Mouse (Mus musculus) c-Kit-negative CD71-positive TER-119-positive erythroid progenitor cells, embryonic 14.5 days (primary cell): ENCODE results near the gene Trmt10c.
"Not testable (repeated sequence)": the region's sequence is repeated elsewhere in the genome, so short reads cannot be mapped to it uniquely, and the experiment has no call there.

Source experiments
- DNase-seq: peaks from one replicate; pipeline ENCODE4 v3.0.0-alpha.2; 2013; ENCODE audit warnings: low read depth, low spot score

The Trmt10c gene

DNA sequence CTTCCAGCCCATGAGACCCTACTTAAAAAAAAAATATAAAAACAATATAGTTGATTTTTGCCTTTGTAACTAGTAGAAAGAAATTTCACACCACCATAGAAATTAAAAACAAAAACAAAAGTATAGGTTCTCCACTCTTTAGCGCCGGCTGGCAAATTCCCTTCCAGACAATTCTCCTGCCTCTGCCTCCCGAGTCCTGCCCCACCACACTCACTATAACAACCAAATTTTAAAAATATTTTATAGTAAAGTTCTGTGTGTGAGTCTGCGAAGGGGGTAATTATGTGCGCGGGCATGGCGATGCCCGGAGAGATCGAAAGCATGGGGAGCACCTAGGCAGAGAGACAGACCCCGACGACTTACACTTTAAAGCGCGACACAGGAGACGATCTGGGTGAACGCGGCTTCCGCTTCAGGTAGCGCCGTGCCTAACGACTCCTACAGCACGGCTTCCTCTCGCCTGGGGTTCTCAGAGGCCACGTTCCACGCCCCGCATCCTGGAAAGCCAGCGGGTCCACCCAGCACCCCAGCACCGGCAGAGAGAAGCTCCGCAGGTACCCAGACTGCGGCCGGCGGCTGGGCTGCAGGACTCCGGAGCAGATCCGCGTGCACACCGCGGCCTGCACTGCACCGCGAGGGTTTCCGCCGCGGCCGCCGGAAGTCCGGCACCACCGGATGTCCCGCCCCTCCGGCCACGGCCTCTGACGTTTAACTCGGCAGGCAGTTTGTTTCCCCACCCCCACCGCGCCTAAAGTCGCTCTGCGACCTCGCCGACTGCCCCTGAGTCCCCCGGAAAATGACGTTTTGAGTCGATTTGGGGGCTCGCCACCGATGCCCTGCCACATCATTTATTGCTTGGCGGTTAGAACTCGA lies at the start of gene Trmt10c:
TSS of gene Trmt10c (minus strand) at position 682 of the 873 bp plus-strand sequence.
- DNase-seq: peak; percentile 82

DNA sequence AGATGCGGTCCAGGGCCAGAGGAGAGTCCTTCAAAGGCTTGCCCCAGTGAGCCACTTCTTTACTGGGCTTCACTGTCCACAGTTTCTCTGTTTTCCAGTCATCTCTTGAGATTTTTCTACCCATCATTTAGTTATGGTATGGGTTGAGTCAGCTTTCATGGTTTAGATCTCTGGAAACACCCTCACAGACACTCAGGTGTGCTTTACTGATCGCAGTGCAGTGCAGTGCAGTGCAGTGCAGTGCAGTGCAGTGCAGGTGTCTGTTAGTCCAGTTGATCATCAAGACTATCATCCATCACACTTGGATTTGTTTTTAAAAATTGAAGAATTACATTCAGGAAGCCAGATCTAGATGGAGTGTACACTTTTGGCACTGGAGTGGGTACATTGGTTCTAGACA lies 48.7 kb upstream of the Trmt10c start:
- no peak for DNase-seq

DNA sequence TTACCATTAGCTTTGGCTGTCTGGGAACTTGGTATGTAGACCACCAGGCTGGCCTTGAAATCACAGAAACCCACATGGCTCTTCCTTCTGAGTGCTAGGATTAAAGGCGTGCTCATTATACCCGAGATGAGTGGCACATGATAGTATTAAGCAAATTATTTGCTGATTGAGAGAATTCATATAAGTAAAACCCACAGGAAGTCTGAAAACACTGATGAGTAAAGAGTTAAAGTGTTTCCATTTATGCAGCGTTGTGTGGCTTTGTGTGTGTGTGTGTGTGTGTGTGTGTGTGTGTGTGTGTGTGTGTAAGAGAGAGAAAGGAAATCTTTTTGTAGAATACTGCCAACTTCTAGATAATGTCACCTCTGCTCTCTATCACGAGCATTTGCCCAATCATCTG lies 44.1 kb upstream of the Trmt10c start:
- DNase-seq: no peak

DNA sequence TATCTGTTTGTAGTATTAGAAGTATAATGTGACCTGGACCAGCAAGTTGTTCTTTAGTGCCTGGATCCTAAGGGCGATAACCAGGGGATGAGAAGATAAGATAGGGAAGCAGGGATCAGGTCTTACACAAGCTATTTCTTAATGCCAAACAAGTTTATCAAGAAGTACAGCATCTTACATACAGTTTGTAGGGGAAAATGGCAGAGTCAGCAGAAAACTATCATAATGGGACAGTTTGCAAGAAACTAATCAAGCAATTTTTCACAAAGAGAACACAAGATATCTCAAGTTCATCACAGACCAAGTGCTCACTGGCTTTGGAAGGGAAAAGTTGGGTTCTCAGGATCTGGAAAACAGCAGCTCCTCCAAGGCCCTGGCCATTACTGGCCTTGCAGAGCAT lies 41.8 kb upstream of the Trmt10c start:
- no peak for DNase-seq

DNA sequence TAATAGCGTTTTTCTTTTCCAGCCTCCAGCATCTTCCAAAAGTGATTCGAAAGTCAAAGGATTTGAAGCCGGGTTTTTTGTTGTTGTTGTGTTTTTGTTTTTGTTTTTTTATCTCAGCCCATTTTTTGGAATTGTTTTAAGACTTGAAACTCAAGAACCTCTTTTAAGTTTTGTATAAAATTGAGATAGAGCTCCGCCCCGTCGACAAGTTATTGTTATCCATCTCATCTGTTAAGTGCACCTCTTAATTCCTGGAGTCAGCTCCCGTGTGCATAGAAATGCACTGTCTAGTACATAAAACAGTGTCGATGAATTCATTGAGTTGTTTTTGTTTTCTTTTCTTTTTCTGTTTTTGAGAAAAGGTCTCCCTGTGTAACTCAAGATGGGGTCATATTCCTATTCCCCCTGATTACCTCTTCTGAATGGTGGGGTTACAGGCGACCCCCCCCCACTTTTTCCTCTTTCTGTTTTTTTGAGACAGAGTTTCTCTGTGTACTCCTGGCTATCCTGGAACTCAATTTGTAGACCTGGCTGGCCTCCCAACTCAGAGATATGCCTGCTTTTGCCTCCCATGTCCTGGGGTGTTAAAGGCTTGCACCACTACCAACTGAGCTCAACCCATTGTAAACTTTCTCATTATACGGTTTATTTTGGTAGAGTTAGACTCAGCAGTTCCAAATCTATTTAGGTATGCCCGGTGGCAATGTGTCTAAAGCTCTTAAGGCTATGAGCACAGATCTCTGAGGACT lies 38.7 kb upstream of the Trmt10c start:
- no peak for DNase-seq

DNA sequence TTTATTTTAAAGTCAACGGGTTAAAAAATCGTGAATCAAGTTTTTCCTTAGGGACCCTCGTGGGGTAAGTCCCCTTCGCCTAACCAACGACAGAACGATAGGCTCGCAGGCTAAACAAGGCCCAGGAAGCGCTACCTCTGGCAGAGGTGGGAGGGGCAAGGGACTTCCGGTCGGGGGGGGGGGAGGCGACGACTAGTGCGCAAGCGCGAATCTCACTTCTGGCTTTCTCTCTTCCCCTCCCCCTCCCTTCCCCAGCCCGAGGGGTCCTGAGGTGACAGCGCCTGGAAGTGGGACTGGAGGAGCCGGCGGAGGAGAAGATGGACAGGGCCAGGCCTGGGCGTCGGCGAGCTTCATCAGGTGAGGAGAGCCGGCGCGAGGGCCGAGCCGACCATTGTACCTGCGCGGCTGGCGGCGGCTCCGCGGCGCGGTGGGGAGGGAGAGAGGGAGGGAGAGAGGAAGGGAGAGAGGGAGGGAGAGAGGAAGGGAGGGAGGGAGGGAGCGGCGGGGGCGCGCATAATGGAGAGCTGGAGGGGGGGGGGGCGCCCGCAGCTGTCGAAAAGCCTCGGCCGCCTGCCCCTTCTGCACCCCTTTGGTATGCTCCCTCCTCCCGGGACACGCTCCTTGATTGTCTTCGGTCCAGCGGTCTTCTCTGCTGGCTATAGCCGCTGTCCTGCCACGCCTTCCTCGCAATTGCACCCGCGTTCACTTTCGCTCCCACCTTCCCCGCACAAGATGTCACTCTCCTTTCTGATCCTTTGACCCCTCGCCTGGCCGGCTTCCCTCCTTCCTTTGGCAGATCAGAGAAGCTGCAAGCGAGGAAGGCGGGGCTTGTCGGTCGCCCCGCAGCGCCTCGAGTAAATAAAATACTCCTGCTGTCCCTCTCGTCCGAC lies 37.8 kb upstream of the Trmt10c start:
- peak; percentile 77 for DNase-seq

DNA sequence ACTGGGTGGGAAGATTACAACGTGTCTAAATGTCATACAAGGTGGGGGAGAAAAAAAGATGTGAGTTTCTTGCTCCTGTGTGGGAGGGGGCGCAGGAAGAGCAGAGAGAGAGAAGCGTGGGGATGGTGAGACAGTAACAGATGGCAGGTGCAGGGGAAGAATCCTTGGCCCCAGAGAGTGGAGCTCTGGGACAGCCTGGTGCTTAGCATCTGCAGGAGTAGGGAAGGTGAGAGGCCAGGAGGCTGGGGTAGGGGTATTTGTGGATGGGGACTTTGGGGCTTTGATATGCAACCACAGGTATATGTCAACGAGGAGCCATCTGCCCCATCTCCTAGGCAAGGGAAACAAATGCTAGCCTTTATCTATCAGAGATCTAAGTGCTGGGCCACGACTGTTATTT lies 36.9 kb upstream of the Trmt10c start:
- DNase-seq: no peak

DNA sequence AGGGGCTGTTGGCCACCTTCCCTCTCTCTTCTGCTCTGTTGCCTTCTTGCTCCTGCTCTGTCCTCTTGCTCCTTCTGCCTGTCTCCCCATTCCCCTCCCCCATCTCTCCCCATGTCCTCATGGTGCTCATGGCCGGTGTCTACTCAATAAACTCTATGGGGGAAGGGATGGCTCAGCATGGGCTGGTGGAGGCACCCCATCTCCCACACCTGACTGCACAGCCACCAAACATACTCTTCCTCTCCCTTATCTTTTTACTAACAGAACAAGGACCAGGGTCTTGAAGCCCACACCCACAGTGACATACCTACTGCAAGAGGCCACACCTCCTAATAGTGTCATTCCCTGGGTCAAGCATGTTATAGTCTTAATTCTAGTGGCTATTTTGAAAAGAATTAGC lies 36.5 kb upstream of the Trmt10c start:
- DNase-seq: peak; percentile 29

DNA sequence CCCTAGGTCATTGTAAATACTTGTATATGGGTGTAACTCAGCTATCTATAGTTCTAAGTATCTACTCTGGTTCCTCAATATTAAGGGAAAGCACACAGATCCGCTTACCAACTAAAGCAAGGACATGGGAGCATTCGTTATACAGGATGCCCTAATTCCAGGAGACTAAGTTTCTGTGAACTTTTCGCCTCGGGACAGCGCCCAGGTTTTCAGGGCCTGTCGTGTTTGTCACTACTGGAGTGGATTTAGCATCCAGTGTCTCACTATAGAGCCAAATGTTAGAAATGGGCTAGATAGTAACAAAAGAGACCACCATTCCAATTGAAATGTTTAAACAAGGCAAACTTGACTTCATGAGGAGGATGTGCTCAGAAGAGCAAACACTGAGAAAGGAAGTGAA lies 35.5 kb upstream of the Trmt10c start:
- DNase-seq: not testable (repeated sequence)

DNA sequence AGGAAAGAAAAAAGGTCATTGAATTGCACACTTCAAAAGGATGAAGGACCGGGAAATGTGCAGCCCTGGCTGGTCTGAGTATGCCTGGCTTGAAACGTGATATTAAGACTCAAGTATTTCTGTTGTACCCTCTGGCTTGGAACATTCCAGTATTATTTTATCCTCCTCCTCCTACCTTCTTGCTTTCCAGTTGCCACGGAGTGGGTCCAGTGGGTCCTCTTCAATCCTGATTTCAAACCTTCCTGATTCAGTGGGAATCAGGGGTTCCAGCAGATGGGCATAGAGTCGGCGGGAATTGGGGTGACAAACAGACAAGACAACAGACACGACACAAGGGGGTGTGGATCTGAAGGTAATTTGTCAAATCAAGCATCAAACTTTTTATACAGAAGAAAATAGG lies 34.9 kb upstream of the Trmt10c start:
- no peak for DNase-seq

DNA sequence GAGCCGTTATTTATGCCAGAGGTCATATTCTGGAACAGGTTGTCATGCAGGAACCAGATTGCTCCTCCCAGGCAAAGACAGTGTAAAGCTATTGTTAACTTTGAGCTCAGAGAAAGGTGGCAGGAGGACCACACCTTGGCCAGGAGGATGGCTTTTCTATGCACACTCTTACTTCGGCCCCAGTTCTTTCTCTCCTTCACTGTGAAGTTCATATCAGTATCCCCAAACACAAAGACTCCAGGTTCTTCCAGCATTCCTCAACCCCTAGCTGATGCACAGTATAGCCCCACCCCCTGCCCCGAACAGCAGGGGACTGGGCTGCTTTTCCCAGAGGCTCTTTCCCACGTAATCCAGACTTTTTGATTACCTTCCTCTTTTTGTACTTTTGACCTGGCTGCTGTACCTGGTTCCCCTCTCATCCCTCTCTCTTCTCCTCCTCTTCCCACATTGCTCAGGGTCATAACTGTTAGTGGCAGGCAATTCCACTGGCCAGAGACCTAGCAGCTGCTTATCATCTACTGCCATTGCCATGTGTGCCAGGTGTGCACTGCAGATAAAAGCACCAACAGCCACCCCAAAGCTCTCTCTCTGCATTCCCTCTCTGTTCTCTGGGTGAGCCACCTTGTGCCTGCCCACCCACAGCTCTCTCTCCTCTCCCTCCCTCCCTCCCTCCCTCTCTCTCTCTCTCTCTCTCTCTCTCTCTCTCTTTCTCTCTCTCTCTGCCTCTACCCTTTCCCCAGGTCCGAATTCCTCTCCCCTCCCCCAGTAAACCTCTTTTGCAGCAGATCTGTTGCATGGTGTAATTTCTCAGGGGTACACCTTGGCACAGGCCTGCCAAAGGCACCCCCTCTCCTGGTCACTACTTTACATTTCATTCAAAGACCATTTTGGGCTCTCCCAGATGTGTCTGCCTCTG lies 34.0 kb upstream of the Trmt10c start:
- peak; percentile 88 for DNase-seq

DNA sequence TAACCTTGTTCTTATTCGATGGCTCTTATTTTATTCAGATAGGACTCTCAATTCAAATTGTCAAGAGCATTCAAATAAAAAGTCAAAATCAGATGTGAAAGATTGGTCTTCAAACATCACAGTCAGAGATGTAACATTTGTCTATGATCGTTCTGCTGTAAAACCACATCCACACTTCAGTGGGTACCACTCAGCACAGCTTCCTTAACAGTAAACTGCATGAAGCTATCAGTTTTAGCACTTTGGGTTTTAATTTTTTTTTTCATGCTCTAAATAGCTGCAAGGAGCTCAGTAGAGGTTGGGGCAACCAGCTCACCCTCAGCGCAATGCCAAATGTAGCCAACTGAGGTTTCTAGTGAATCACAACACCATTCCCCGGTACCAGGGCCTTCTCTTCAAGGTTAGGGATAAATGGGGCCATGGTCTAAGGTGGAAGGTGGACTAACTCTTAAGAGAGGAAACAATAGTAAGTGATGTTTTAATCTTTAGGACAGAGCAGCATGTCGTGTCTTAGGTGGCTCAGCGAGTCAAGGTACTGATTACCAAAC lies 31.0 kb upstream of the Trmt10c start:
- no peak for DNase-seq

DNA sequence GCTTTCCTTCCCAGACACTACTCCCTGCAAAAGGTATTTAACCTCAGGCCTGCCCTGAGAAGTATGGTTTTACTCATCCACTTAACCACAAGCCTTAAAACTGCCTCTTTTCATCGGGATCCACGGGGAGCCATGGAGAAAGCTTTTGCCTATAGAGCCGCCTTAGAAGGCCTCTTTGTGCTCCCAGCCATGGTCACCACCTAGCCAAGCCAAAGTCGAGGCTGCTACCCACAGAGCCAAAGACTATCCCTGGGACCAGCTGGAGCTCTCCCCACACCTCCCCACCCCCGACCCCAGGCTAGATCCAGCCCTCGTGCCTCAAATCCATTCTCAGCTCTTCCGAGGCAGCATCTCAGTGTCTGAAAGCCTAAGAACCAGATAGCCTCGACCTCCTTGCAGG lies 28.5 kb upstream of the Trmt10c start:
- no peak for DNase-seq

DNA sequence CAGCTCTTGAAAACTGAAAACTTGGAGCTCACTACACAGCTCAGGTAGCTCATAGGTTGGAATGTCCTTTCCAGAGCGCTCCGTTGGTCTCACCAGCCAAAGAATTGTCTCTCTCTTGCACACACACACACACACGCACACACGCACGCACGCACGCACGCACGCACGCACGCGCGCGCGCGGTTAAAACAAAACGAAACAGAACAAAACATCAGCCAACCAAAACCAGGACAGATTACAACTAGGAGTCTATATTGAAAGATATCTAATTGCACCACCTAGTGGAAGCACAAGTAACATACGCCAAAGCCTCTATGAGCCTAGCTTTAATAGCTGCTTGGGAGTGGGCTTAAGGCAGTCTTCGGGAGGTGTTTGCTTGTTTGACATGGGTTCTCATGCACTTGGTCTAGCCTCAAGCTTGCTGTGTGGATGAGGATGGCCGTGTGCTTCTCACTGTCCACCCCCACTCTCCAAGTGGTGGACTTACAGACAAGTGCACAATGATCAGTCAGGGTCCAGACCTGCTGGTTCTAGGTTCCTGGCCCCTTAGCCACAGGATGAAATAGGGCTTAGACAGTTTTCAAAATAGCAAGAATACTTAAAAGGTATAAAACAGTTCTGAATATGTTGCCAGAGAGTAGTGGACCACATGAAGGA lies 26.8 kb upstream of the Trmt10c start:
- DNase-seq: peak; percentile 57

DNA sequence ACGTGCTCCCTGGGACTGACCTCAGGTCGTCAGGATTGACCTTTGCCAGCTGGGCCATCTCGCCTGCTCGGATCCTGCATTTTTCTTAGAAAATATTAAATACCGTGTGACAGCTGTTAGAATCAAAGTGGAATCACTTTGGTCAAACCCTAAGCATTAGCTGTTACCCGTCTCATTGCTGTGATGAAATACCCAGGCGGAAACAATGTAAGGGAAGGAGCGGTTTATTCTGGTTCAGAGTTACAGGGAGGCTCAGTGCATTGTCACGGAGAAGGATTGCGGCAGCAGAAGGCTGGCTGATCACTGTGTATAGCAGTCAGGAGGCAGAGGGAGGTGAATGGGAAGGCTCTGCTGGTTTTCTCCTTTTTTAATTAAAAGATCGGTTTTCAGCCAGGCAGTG lies 25.4 kb upstream of the Trmt10c start:
- DNase-seq: no peak

DNA sequence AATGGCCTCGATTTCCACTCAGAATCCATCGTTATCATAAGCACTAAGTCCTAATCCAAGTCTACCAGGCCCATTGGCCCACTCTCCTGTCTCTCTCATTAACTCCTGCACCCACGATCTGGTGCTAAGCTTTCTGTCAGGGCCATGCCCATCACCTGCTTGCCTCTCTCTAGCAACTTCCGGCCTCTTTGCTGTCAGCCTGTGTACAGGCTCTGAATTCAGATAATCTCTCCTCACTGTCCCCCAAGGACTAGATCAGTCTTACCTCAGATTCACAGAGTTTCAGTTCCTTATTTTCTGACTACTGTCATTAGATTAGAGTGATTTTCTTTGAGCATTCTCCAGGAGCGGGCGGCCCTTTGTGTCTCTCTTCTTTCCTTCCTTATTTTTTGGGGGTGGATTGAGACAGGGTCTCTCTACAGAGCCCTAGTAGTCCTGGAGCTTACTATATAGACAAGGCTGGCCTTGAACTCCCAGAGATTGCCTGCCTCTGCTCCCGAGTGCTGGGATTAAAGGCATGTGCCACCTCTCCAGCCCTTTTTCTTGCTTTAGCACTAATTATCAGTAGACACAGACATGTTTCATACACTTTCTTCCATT lies 24.5 kb upstream of the Trmt10c start:
- DNase-seq: no peak

DNA sequence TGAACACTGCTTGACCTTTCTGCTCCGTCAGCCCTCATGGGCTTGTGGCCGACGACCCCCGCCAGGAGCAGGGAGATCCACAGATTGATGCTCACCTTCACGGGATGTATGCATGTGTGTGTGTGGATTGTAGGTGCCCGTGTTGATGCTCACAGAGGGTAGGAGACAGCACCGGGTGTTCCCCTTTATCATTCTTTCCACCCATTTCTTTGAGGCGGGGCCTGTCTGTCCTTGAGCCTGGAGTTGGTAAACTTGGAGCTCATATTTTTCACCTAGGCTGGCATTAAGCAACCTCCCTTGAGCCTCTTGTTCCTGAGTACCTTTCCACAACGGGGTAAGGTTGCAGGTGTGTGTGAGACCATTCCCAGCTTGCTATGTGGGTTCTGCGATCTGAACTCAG lies 20.5 kb upstream of the Trmt10c start:
- DNase-seq: no peak

DNA sequence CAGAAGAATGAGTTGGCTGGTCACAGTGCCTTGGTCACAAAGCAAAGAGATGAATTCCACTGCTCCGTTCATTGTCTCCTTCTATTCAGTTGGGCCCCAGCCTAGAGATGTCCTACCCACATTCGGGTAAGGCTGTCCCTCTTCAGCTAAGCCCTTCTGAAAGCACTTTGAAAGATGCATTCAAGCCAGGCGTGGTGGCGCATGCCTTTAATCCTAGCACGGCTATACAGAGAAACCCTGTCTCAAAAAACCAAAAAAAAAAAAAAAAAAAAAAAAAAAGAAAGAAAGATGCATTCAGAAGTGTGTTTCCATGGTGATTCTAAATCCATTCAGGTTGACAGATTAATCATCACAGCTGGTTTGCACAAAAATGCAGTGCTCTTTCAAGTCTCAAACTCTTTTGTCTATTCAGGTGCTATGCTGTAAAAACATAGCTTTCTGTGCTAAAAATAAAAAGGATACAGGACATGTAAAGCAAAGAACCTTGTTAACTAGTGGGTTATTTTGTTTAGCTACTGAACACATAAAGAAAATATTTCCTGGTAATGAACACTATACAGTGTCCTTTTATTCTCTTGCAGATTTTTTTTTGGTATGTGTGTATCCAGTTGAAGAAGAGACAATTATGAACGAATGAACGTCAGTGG lies 19.4 kb upstream of the Trmt10c start:
- no peak for DNase-seq

DNA sequence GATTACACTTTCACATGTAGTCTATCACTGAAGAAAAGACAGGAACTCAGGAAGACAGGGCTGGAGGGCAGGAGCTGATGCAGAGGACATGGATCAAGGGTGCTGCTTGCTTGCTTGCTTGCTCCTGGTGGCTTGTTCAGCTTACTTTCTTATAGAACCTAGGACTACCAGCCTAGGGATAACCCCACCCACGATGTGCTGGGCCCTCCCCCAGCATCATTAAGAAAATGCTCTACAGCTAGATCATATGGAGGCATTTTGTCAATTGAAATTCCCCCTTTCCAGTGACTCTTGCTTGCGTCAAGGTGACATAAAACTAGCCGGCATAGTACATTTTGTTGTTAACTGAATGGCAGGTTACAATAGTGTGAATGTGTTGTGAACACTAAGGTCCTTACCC lies 18.3 kb upstream of the Trmt10c start:
- DNase-seq: no peak
